Mouse (Mus musculus) lung, adult 2 months (tissue): ENCODE results near the gene Skp2.

Source experiments
- CTCF ChIP-seq: fragments of 200-500 bp; IDR thresholded peaks from 2 replicates; pipeline ENCODE4 v1.5.1; 2011; ENCODE audit warnings: mild to moderate bottlenecking, low read length, control low read depth; ENCODE audit not compliant: insufficient read depth
- POLR2A ChIP-seq: fragments of 200-500 bp; IDR thresholded peaks from 2 replicates; pipeline ENCODE4 v1.6.1; 2011; ENCODE audit warnings: low read depth, mild to moderate bottlenecking, control low read depth, low read length, borderline replicate concordance; ENCODE audit errors: extremely low read depth

DNA sequence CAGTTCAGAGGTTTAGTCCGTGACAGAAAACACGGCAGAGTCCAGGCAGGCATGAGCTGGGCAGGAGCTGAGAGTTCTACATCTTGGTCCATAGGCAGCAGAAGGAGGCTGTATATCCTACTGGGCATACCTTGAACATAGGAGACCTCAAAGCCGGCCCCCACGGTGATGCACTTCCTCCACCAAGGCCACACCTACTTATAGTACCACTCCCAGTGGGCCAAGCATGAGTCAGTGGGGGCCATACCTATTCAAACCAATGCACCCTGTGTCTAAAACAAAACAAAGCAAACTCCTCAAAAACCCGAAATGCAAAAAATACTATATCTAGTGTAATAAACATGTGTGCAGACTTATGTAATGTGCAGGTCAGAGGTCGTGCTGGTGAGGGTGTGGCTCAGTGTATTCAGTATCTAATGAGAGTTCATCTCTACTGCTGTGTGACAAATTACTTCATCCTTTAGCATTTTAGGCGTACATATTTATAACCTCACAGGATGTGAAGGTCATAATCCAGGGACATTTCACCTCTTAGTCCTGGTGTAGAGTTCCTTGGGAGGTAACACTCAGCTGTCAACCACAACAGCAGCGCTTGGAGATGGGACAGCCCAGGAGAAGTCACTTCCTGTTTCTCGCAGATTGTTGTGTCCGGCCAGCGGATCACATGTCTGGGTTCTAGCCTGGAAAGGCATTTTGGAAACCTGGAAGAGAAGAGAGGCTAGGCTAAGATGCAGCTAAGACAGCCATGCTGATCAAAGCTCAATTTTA lies 61.4 kb downstream of the Skp2 start:
- TF ChIP-seq CTCF (no peak), POLR2A (no peak)
